Mouse (Mus musculus): Measurements from ENCODE around the gene Pdia6. TPM values are rescaled to one million over a fixed set of nuclear protein-coding genes. Genes with fewer than 3 reads are reported as not detected.

Pdia6 gene
- total and polyA plus RNA-seq, 3 experiments = 36.2 to 122 (median 106) TPM

- intact Hi-C loops (cut with DNase I) = loop anchor here (5.0 kb wide), 2 partner anchors 238 to 448 kb away; no protein-coding TSS in a partner anchor
- 75% methylated on average over 6 of the region's 6 CpGs for WGBS
- no peaks in the 10 kb centered on the region for H3K27me3 ChIP-seq (ENCODE audit: control insufficient read depth, insufficient read depth, low read length)
- no peaks in the 10 kb centered on the region for H3K79me2 ChIP-seq (replicated peaks; ENCODE audit: control insufficient read depth, insufficient read depth, low read length)
- no peak overlapping the region for H3K27ac ChIP-seq
- no peak overlapping the region for H3K4me3 ChIP-seq
- no peaks in the 10 kb centered on the region for H3K36me3 ChIP-seq (ENCODE audit: control insufficient read depth, insufficient read depth, low read length)
- no peak for DNase-seq
- H3K4me1 ChIP-seq (ENCODE audit: control insufficient read depth, insufficient read depth, low read length) = no peaks in the 10 kb centered on the region
- H3K9ac ChIP-seq (ENCODE audit: low read depth, low read length) = no peak overlapping the region
- TF ChIP-seq POLR2A (IDR thresholded peaks at IDR 0.05; ENCODE audit: insufficient read depth, low read depth, low read length) = no peak
- peak; percentile 22; the same call in 1 of the 2 replicates for TF ChIP-seq CTCF (IDR thresholded peaks at IDR 0.05)
Measured at GRCm38 (mm10) chr12:17255602-17256001, 10.7 kb upstream of the Pdia6 start.

- 7% methylated on average over 10 of the region's 10 CpGs for WGBS
- peak in 1 of 2 experiments; percentile 34 for DNase-seq
- TF ChIP-seq POLR2A (IDR thresholded peaks at IDR 0.05; ENCODE audit: insufficient read depth, low read depth, low read length) (no peak), CTCF (IDR thresholded peaks at IDR 0.05) (peak; percentile 84), EP300 (IDR thresholded peaks at IDR 0.05; ENCODE audit: insufficient read depth, low read depth, low read length) (peak; percentile 29; the same call in 1 of the 2 replicates)
- H3K79me2 ChIP-seq (replicated peaks; ENCODE audit: control insufficient read depth, insufficient read depth, low read length) = no peaks in the 10 kb centered on the region
- H3K36me3 ChIP-seq (ENCODE audit: control insufficient read depth, insufficient read depth, low read length) = no peaks in the 10 kb centered on the region
- no peak overlapping the region for H3K9ac ChIP-seq (ENCODE audit: low read depth, low read length)
- H3K27ac ChIP-seq = no peak overlapping the region
- no peaks in the 10 kb centered on the region for H3K27me3 ChIP-seq (ENCODE audit: control insufficient read depth, insufficient read depth, low read length)
- no peak overlapping the region for H3K4me3 ChIP-seq
- intact Hi-C loops (cut with DNase I) = loop anchor here (1.0 to 5.0 kb wide), 3 partner anchors 225 to 450 kb away; no protein-coding TSS in a partner anchor
- no peaks in the 10 kb centered on the region for H3K4me1 ChIP-seq (ENCODE audit: control insufficient read depth, insufficient read depth, low read length)
Measured at GRCm38 (mm10) chr12:17256905-17257304, 9.4 kb upstream of the Pdia6 start.

- H3K36me3 ChIP-seq (ENCODE audit: control insufficient read depth, insufficient read depth, low read length) = no peaks in the 10 kb centered on the region
- intact Hi-C loops (cut with DNase I) = loop anchor here (5.0 kb wide), 2 partner anchors 241 to 451 kb away; no protein-coding TSS in a partner anchor
- H3K4me3 ChIP-seq = no peak overlapping the region
- H3K9ac ChIP-seq (ENCODE audit: low read depth, low read length) = no peak overlapping the region
- TF ChIP-seq POLR2A (IDR thresholded peaks at IDR 0.05; ENCODE audit: insufficient read depth, low read depth, low read length) (no peak), EP300 (IDR thresholded peaks at IDR 0.05; ENCODE audit: insufficient read depth, low read depth, low read length) (no peak), CTCF (IDR thresholded peaks at IDR 0.05) (no peak)
- 80% methylated on average over 7 of the region's 7 CpGs for WGBS
- no peak overlapping the region for H3K27ac ChIP-seq
- DNase-seq = no peak
- H3K27me3 ChIP-seq (ENCODE audit: control insufficient read depth, insufficient read depth, low read length) = no peaks in the 10 kb centered on the region
- no peaks in the 10 kb centered on the region for H3K79me2 ChIP-seq (replicated peaks; ENCODE audit: control insufficient read depth, insufficient read depth, low read length)
- H3K4me1 ChIP-seq (ENCODE audit: control insufficient read depth, insufficient read depth, low read length) = no peaks in the 10 kb centered on the region
Measured at GRCm38 (mm10) chr12:17258431-17258830, 7.9 kb upstream of the Pdia6 start.

- H3K4me1 ChIP-seq (ENCODE audit: control insufficient read depth, insufficient read depth, low read length) = peaks cover 6% of the 10 kb centered on the region
- H3K79me2 ChIP-seq (replicated peaks; ENCODE audit: control insufficient read depth, insufficient read depth, low read length) = no peaks in the 10 kb centered on the region
- 89% methylated on average over 3 of the region's 3 CpGs for WGBS
- TF ChIP-seq EP300 (IDR thresholded peaks at IDR 0.05; ENCODE audit: insufficient read depth, low read depth, low read length) (no peak), POLR2A (IDR thresholded peaks at IDR 0.05; ENCODE audit: insufficient read depth, low read depth, low read length) (no peak), CTCF (IDR thresholded peaks at IDR 0.05) (no peak)
- H3K4me3 ChIP-seq = no peak overlapping the region
- DNase-seq = no peak
- no peak overlapping the region for H3K27ac ChIP-seq
- no peak overlapping the region for H3K9ac ChIP-seq (ENCODE audit: low read depth, low read length)
- no peaks in the 10 kb centered on the region for H3K36me3 ChIP-seq (ENCODE audit: control insufficient read depth, insufficient read depth, low read length)
- no peaks in the 10 kb centered on the region for H3K27me3 ChIP-seq (ENCODE audit: control insufficient read depth, insufficient read depth, low read length)
- intact Hi-C loops (cut with DNase I) = no loop called here
Measured at GRCm38 (mm10) chr12:17261005-17261404, 5.3 kb upstream of the Pdia6 start.

- H3K4me3 ChIP-seq = no peak overlapping the region
- TF ChIP-seq EP300 (IDR thresholded peaks at IDR 0.05; ENCODE audit: insufficient read depth, low read depth, low read length) (no peak), POLR2A (IDR thresholded peaks at IDR 0.05; ENCODE audit: insufficient read depth, low read depth, low read length) (no peak), CTCF (IDR thresholded peaks at IDR 0.05) (no peak)
- intact Hi-C loops (cut with DNase I) = no loop called here
- 26% methylated on average over 3 of the region's 3 CpGs for WGBS
- DNase-seq = no peak
- H3K9ac ChIP-seq (ENCODE audit: low read depth, low read length) = no peak overlapping the region
- no peaks in the 10 kb centered on the region for H3K36me3 ChIP-seq (ENCODE audit: control insufficient read depth, insufficient read depth, low read length)
- H3K79me2 ChIP-seq (replicated peaks; ENCODE audit: control insufficient read depth, insufficient read depth, low read length) = peaks cover 2% of the 10 kb centered on the region; the same call in 1 of the 2 replicates
- no peaks in the 10 kb centered on the region for H3K27me3 ChIP-seq (ENCODE audit: control insufficient read depth, insufficient read depth, low read length)
- H3K4me1 ChIP-seq (ENCODE audit: control insufficient read depth, insufficient read depth, low read length) = peaks cover 14% of the 10 kb centered on the region
- H3K27ac ChIP-seq = peak overlapping the region; percentile 64
Measured at GRCm38 (mm10) chr12:17263881-17264280, 2.5 kb upstream of the Pdia6 start.

GRCm38 (mm10) chr12:17264826-17265225 lies 1.5 kb upstream of the Pdia6 start:
- H3K27me3 ChIP-seq (ENCODE audit: control insufficient read depth, insufficient read depth, low read length) = no peaks in the 10 kb centered on the region
- H3K27ac ChIP-seq = peak overlapping the region; percentile 64
- H3K36me3 ChIP-seq (ENCODE audit: control insufficient read depth, insufficient read depth, low read length) = no peaks in the 10 kb centered on the region
- H3K4me3 ChIP-seq = no peak overlapping the region
- H3K4me1 ChIP-seq (ENCODE audit: control insufficient read depth, insufficient read depth, low read length) = peaks cover 15% of the 10 kb centered on the region
- WGBS = 88% methylated on average over 2 of the region's 2 CpGs
- H3K79me2 ChIP-seq (replicated peaks; ENCODE audit: control insufficient read depth, insufficient read depth, low read length) = peaks cover 2% of the 10 kb centered on the region; the same call in 1 of the 2 replicates
- intact Hi-C loops (cut with DNase I) = loop anchor here (5.0 kb wide), 2 partner anchors 82 to 282 kb away; partner anchors contain the start of gene Nol10
- no peak for TF ChIP-seq EP300 (IDR thresholded peaks at IDR 0.05; ENCODE audit: insufficient read depth, low read depth, low read length)
- TF ChIP-seq CTCF (IDR thresholded peaks at IDR 0.05) = no peak
- TF ChIP-seq POLR2A (IDR thresholded peaks at IDR 0.05; ENCODE audit: insufficient read depth, low read depth, low read length) = no peak
- no peak for DNase-seq
- no peak overlapping the region for H3K9ac ChIP-seq (ENCODE audit: low read depth, low read length)
